Mouse (Mus musculus) embryonic facial prominence, embryonic 11.5 days (tissue): ENCODE data around the gene Myh10. TPM values are rescaled to one million over a fixed set of nuclear protein-coding genes. Genes with fewer than 3 reads are reported as not detected.

Experiments used
- ATAC-seq: fragments of 200-750 bp; cut with Nextera tagmentation; replicated peaks from 2 replicates; pipeline ENCODE4 v1.8.0; 2017; ENCODE audit warnings: low read depth; ENCODE audit not compliant: insufficient number of reproducible peaks, low FRiP score, low TSS enrichment
- DNase-seq: peaks from one replicate; pipeline ENCODE4 v3.0.0-alpha.2; 2015; ENCODE audit warnings: low spot score
- H3K27ac ChIP-seq: fragments of 300-500 bp; sonication (generic); replicated peaks from 2 replicates; pipeline ENCODE4 v1.5.1; 2014; ENCODE audit warnings: mild to moderate bottlenecking, low read depth, low read length, control low read depth
- H3K27me3 ChIP-seq: fragments of 300-500 bp; sonication (generic); 2 replicates; pipeline ENCODE4 v1.6.1; 2014; ENCODE audit warnings: mild to moderate bottlenecking, low read length, moderate library complexity, mixed read lengths; ENCODE audit not compliant: control insufficient read depth, insufficient read depth
- H3K36me3 ChIP-seq: fragments of 300-500 bp; sonication (generic); replicated peaks from 2 replicates; pipeline ENCODE4 v1.6.1; 2014; ENCODE audit warnings: low read depth, mild to moderate bottlenecking, low read length, moderate library complexity, mixed read lengths; ENCODE audit not compliant: control insufficient read depth, insufficient read depth
- H3K4me1 ChIP-seq: fragments of 300-500 bp; sonication (generic); 2 replicates; pipeline ENCODE4 v1.6.1; 2014; ENCODE audit warnings: low read length, mixed read lengths; ENCODE audit not compliant: control insufficient read depth, insufficient read depth
- H3K4me2 ChIP-seq: fragments of 300-500 bp; sonication (generic); 2 replicates; pipeline ENCODE4 v1.6.1; 2014; ENCODE audit warnings: low read depth, mild to moderate bottlenecking, control low read depth, low read length, moderate library complexity
- H3K4me3 ChIP-seq: fragments of 300-500 bp; sonication (generic); 2 replicates; pipeline ENCODE4 v1.5.1; 2014; ENCODE audit warnings: low read depth, low read length, control low read depth
- H3K9ac ChIP-seq: fragments of 300-500 bp; sonication (generic); replicated peaks from 2 replicates; pipeline ENCODE4 v1.6.1; 2014; ENCODE audit warnings: mild to moderate bottlenecking, control low read depth, low read length
- H3K9me3 ChIP-seq: fragments of 300-500 bp; sonication (generic); replicated peaks from 2 replicates; pipeline ENCODE4 v1.6.1; 2016; ENCODE audit warnings: mild to moderate bottlenecking, low read length, inconsistent platforms, mixed read lengths; ENCODE audit not compliant: control insufficient read depth
- WGBS: fragments of 180-500 bp; shearing (Covaris S2); extraction: QIAGEN DNeasy Blood & Tissue Kit; methylation state at CpG from one replicate; pipeline ENCODE4 v1.1.7; 2014; 5-methylcytosine and 5-hydroxymethylcytosine counted together
- polyA plus RNA-seq: library from polyadenylated mRNA; unstranded; fragments of >200 nt; fragmentation: Nextera tagmentation; extraction: Ambion mirVana; gene quantifications from 2 replicates; pipeline ENCODE4 v1.2.1, GENCODE M21; 2014

The Myh10 gene
- polyA plus RNA-seq, 1 experiment from 2014 or later, result 146 TPM

DNA sequence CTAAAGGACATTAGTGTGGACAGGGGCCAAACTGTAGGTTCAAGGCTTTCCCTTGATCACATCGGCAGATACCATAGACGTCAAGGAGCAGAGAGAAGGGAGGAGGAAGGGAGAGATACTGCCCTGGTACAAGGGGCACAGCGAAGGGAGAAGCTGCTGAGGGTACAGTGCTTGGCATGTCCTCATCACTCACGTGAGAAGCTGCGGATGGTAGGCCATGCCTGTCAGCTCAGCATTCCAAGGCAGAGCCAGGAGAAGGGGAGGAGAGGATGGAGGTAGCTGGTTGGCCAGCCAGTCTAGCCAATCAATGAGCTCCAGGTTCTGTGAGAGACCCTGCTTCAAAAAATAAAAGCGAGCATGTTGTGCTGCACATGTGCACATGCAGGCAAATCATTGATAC lies 11.0 kb downstream of the Myh10 start:
- H3K9ac ChIP-seq, result no peak overlapping the region
- no peak overlapping the region for H3K4me3 ChIP-seq
- no peaks in the 10 kb centered on the region; the same call in 1 of the 2 replicates for H3K9me3 ChIP-seq
- no peaks in the 10 kb centered on the region for H3K27me3 ChIP-seq
- H3K36me3 ChIP-seq, result peaks cover 35% of the 10 kb centered on the region
- H3K4me2 ChIP-seq, result no peak overlapping the region
- no peak for ATAC-seq
- H3K4me1 ChIP-seq, result no peaks in the 10 kb centered on the region
- WGBS, result 93% methylated on average over 6 of the region's 6 CpGs
- no peak overlapping the region for H3K27ac ChIP-seq
- DNase-seq, result no peak

DNA sequence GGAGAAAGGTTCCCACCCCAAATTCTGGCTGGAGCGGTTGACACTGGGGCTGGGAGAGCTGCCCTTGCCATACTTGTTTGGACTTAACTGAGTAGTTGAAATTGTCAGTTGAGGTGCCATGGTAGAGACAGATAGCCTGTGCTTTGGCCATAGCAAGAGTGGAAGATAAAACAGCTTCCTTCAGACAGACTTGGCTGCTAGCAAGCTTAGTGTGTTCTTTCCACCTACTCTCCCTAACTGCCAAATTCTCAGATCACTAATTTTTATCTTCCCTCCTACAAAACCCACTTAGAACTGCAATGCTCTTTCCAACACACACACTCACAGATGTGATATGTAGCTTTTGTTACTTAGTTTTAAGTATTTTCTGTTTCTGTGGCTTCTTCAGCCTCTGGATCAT lies 12.0 kb downstream of the Myh10 start:
- Histone ChIP-seq H3K4me1 (no peaks in the 10 kb centered on the region), H3K27ac (no peak overlapping the region), H3K9ac (no peak overlapping the region), H3K9me3 (no peaks in the 10 kb centered on the region; the same call in 1 of the 2 replicates), H3K4me2 (no peak overlapping the region), H3K4me3 (no peak overlapping the region), H3K36me3 (peaks cover 35% of the 10 kb centered on the region), H3K27me3 (no peaks in the 10 kb centered on the region)
- WGBS, result 86% methylated on average over 1 of the region's 1 CpGs
- ATAC-seq, result no peak
- no peak for DNase-seq

DNA sequence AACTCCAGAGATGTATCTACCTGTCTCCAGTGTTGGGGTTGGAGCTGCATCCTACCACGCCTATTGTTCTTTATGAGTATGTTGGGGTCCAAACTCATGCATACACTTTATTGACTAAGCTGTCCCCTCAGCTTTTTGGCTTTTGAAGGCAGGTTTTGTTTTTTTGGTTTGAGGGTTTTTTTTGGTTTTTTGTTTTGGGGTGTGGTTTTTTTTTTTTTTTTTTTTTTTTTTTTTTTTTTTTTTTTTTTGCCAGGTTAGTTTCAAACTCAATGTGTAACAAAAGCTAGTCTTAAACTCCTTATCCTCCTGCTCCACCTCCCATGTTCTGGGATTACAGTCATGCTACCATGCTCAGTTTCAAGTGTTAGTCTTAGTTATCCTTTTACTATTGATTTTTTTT lies 12.9 kb downstream of the Myh10 start:
- no peak overlapping the region for H3K9ac ChIP-seq
- no peaks in the 10 kb centered on the region for H3K27me3 ChIP-seq
- DNase-seq (no peak), ATAC-seq (no peak)
- H3K27ac ChIP-seq, result no peak overlapping the region
- H3K4me1 ChIP-seq, result no peaks in the 10 kb centered on the region
- WGBS, result 100% methylated on average over 1 of the region's 1 CpGs
- peaks cover 35% of the 10 kb centered on the region for H3K36me3 ChIP-seq
- H3K9me3 ChIP-seq, result no peaks in the 10 kb centered on the region; the same call in 1 of the 2 replicates
- no peak overlapping the region for H3K4me3 ChIP-seq
- no peak overlapping the region for H3K4me2 ChIP-seq

DNA sequence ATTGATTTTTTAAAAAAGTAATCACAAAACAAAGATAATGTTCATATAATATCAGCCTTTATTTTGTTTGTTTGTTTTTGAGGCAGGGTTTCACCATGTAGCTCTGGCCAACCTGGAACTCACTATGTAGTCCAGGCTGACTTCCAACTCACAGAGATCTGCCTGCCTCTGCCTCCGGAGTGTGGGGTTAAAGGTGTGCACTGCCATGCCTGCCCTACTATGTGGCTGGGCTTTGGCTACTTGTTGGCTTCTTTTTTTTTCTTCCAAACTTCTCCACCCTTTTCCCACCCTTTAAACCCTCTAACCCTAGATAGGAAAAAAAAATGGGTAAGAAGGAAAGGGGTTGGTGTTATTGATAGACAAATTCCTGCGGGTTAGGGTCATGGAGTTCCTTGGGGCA lies 13.5 kb downstream of the Myh10 start:
- DNase-seq, result no peak
- Histone ChIP-seq H3K27ac (no peak overlapping the region), H3K9me3 (no peaks in the 10 kb centered on the region; the same call in 1 of the 2 replicates), H3K4me2 (no peak overlapping the region), H3K36me3 (peaks cover 29% of the 10 kb centered on the region), H3K27me3 (no peaks in the 10 kb centered on the region), H3K4me1 (no peaks in the 10 kb centered on the region), H3K4me3 (no peak overlapping the region), H3K9ac (no peak overlapping the region)
- 87% methylated on average over 2 of the region's 2 CpGs for WGBS
- ATAC-seq, result no peak

DNA sequence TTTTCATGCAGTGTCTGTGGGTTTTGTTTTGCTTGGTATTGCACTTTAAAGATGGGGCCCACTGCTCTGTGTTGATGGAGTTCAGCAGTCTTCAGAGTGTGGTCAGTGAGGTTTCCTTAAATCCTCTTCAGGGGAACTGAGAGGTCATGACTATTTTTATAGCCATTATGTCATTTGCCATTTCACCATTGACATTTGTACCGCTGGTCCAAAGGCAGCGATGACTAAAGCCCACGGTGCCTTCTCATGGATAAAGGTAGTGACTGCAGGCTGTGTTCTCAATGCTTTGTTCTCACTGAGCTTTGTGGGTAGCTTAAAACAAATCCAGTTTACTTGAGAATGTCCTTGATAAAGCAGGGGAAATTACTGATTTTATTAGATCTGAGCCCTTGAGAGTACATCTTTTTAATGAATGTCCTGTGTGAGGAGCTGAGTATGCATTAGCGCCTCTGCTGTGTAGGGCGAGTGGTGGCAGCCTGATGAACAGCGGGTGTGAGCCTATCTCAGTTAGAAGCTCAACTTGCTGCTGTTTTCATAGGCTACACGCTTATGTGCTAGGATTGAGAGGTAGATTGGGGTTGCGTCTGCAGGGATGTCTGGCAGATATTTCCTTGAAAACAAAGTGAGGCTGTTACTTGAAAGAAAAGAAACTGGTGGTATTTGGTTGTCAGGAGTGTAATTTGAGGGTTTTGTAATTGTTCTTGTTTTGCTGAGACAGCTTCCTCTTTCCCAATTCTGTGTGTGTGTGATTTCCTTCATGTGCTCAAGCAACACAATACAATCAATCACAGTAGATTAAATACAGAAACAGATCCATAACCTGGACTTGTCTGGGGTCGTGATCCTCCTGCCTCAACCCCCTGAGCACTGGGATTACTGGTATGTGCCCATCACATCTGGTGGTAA lies 15.4 kb downstream of the Myh10 start:
- Histone ChIP-seq H3K27ac (no peak overlapping the region), H3K9ac (no peak overlapping the region), H3K4me1 (no peaks in the 10 kb centered on the region), H3K27me3 (no peaks in the 10 kb centered on the region), H3K4me3 (no peak overlapping the region), H3K36me3 (peaks cover 12% of the 10 kb centered on the region), H3K4me2 (no peak overlapping the region), H3K9me3 (no peaks in the 10 kb centered on the region)
- DNase-seq (no peak), ATAC-seq (no peak)
- 73% methylated on average over 9 of the region's 9 CpGs for WGBS

DNA sequence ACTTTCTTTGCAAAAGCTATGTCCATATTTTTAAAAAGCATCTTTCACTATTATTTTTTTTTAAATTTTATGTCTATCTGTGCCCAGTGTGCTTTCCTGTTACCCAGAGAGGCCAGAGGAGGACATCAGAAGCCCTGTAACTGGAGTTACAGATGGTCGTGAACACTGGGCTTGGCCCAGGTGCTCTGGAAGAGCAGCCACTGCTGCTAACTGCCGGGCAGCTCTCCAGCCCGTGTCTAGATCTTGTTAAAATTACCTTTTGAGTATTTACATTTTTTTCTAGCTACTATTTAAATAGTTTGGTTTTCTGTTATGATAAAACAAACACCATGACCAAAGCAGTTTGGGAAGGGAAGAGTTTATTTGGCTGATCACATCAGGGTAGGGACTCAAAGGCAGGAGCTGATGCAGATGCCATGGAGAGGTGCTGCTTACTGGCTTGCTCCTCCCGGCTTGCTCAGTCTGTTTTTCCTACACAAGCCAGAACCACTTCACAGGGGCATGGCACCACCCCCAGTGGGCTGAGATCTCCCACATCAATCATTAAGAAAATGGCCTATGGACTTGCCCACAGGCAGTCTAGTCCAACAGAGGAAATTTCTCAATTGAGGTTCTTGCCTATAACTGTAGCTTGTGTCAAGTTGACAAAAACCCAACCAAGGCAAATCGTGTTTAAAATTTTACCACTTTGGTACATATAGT lies 16.7 kb downstream of the Myh10 start:
- peaks cover 3% of the 10 kb centered on the region for H3K36me3 ChIP-seq
- no peaks in the 10 kb centered on the region for H3K27me3 ChIP-seq

DNA sequence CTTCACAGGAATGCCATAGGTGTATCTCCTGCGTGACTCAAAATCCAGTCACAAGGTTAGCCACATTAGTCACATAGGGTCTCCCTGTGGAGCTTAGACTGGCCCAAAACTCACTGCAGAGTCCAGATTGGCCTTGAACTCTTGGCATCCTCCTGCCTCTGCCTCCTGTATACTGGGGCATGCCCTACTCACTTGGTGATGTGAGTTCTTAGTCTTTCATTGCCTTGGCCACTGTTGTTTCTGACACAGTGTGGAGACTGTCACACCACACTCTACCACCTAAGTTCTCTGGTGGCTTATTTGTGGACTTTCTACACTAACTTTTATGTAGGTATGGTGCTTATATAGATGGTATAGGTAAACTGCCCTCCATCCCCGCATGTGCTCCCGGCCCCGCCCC lies 24.8 kb downstream of the Myh10 start:
- no peak overlapping the region for H3K4me2 ChIP-seq
- no peaks in the 10 kb centered on the region for H3K27me3 ChIP-seq
- H3K36me3 ChIP-seq, result no peaks in the 10 kb centered on the region
- no peak overlapping the region for H3K4me3 ChIP-seq
- no peak overlapping the region for H3K27ac ChIP-seq
- no peaks in the 10 kb centered on the region for H3K4me1 ChIP-seq
- 92% methylated on average over 4 of the region's 4 CpGs for WGBS
- DNase-seq, result no peak
- H3K9me3 ChIP-seq, result no peaks in the 10 kb centered on the region
- ATAC-seq, result no peak
- H3K9ac ChIP-seq, result no peak overlapping the region

More for the DNA sequence above, 16.7 kb downstream of the Myh10 start:
- Histone ChIP-seq H3K27ac (no peak overlapping the region), H3K9ac (no peak overlapping the region), H3K9me3 (no peaks in the 10 kb centered on the region), H3K4me3 (no peak overlapping the region), H3K4me2 (no peak overlapping the region), H3K4me1 (no peaks in the 10 kb centered on the region)
- no peak for DNase-seq
- ATAC-seq, result no peak
- 79% methylated on average over 5 of the region's 5 CpGs for WGBS
